Mouse (Mus musculus) adrenal gland, postnatal 25 days (tissue): ENCODE data around the gene Itga2b. TPM values are rescaled to one million over a fixed set of nuclear protein-coding genes. Genes with fewer than 3 reads are reported as not detected.
"Not testable (repeated sequence)": the region's sequence is repeated elsewhere in the genome, so short reads cannot be mapped to it uniquely, and the experiment has no call there.

ENCODE experiments used
- DNase-seq: peaks from one replicate; pipeline ENCODE4 v3.0.0; 2021; ENCODE audit warnings: mixed read lengths
- microRNA-seq, 2 experiments: library from miRNA; unstranded; fragments of <30 nt; microRNA quantifications; one replicate each; pipeline ENCODE4 v1.2.0; 2021
- total RNA-seq: library from RNA; stranded (reverse); gene quantifications from 2 replicates; pipeline ENCODE4 v1.2.3, GENCODE M21; 2021

Itga2b gene
- total RNA-seq, 1 experiment from 2014 or later: 4.7 TPM

DNA sequence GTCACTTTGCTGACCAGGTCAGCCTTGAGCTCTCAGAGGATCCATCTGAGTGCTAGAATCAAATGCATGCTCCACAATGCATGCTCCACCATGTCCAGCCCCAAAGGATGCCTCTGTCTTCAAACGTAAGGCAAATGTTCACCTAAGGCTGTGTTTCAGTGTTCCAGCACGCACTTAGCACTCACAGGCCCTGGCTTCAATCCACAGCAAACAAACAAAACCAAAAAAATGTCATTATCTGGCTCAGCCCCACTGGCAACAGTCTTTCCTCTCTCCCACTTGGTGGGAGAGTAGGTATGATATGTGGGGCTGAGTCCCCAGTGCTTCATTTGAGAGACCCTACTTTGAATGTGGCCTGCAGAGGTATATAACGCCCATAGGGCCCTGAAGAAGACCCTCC lies 58.9 kb downstream of the Itga2b start:
- no peak for DNase-seq

DNA sequence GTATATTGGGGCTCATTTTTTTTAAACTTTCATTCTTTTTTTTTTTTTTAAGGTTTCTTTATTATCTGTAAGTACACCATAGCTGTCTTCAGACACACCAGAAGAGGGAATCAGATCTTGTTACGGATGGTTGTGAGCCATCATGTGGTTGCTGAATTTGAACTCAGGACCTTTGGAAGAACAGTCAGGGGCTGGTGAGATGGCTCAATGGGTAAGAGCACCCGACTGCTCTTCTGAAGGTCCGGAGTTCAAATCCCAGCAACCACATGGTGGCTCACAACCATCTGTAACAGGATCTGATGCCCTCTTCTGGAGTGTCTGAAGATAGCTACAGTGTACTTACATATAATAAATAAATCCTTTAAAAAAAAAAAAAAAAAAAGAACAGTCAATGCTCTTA lies 59.6 kb downstream of the Itga2b start:
- not testable (repeated sequence) for DNase-seq

DNA sequence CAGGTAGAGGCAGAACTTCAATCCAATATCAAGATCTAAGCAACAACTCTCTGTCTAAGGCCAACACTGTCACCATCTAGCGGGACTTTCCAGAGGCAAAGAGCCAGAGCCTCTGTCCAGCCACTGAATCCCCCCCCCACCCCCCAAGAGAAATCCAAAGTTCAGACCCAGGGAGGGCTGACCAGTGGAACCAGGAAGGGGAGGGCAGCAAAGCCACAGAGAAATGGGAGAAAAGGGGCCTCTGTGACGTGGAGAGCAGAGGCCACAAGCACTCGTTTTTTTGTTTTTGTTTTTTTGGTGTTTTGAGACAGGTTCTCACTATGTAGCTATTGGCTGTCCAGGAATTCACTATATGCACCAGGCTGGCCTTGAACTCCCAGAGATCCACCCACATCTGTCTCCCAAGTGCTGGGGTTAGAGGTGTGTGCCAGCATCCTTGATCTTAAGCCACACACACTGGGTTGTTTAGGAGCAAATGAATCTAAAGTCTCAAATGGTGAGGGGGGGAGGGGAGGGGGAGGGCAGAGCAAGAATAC lies 60.1 kb downstream of the Itga2b start:
- DNase-seq: no peak

DNA sequence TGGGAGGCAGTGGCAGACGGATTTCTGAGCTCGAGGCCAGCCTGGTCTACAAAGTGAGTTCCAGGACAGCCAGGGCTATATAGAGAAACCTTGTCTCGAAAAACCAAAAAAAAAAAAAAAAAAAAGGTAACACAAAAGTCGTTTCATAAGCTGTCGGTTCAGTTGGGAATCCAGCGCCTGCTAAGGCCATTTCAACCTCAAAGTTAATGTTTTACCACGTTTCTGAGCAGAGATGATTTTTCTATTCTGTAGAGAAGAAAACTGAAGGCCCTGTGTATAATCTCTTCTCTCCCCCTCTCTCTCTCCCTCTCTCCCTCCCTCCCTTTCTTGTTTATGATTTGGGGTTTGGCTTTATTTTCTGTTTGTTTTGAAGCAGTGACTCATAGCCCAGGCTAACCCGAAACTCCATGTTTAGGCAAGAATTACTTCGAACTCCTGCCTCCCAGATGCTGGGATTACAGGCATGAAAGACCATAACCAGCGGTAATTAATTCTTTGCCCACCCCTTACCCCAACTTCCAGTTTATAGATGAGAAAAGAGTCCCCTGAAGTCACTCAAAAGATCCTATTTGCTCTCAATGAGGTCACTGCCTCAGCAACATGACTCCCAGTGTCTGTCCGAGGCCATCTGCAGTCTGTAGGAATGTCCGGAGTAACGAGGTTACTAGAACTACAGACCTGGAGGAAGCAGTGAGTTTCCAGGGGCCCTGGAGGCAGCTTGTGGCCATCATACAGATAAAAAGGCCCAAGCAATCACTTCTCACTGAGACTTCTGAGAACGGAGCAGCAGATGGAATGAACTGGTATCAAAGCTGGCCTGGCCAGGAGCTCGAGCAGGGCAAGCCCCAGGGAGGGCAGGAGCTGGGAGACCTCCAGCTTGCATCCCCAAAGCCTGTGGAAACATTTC lies 60.8 kb downstream of the Itga2b start:
- no peak for DNase-seq

DNA sequence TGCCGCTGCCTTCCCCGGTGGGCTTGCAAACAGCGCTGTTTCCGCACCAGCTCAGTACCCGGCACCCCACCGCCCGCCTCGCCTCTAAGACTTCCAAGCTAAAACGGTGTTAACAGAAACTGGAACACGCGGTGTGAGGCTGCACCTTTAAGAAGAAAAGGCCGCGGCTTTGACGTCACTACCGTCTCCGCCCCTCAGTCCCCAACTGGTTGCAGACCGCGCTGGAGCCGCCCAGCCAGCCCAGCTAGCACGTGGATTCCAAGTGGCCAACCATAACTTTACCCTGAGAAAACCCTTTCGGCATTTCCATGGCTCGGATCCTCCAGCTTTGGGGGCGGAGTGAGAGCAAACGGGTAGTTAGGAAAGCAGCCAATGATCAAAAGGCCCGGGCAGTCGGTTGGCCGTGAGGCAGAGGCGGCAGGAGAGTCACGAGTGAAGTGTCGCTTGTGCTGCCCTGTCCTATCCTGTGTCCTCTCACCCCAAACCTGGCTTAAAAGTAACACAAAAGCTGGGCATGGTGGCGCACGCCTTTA lies 61.5 kb downstream of the Itga2b start:
- peak; percentile 95 for DNase-seq

DNA sequence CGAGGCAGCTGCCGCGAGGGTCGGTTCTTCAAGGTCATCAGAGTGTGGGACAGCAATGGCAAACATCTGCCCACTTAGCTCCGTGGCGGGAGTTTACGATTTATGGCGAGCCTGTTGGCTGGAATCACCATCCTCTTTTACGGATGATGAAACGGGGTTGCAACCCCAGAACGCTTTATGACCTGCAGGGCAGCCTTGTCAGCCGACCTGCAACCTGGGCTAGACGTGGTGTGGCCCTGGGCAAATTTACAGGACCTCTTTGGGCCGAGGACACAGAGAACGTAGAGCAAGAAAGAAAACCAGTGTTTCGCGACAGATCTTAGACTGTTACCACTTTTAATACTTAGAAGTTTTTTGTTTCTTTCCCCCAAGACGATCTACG lies 62.1 kb downstream of the Itga2b start, which contains the start of gene Slc25a39:
Gene Slc25a39, minus strand, starts transcription at position 113 of the 382 bp plus-strand sequence.
- no peak for DNase-seq

DNA sequence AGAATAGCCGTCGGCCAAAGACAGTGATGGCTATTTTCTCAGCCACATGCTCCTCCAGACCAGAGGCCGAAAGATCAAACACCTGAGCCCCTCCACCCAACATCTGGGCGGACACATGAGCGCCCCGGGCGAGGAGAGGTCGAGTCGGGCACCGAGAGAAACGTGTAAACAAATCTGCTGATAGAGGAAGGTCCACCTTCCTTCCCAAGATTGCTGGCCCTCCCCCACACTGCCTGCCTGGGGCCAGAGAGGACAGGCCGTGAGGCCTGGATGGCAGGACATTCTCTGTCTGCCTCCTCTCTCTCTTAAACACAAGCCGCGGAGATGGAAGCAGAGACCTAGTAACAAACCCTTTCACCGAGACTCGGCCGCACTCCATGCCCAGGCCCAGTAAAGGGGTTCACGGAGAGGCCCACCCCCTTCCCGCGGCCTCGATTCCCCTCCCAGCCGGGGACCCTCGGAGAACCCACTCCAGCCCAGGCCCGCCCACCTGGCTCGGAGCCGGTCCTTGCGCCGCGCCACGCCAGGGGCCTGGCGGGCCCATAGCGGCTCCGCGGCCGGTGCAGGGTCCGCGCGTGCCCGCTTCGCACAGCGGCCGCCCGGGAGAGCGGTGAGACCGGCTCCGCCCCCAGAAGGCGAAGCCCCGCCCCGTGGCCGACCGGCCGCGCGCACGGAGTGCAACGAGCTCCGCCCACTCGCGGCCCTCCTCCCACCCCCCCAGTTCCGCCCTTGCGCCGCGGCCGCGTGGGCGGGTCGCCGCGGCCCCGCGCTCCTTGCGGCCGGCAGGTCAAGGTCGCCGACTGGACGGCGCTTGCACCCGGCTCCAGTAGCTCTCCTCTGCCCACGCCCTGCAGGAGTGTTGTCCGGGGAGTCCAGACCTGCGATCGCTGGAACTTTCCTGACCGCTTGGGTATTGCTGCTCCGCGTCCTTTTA lies 62.8 kb downstream of the Itga2b start:
- peak; percentile 96 for DNase-seq

DNA sequence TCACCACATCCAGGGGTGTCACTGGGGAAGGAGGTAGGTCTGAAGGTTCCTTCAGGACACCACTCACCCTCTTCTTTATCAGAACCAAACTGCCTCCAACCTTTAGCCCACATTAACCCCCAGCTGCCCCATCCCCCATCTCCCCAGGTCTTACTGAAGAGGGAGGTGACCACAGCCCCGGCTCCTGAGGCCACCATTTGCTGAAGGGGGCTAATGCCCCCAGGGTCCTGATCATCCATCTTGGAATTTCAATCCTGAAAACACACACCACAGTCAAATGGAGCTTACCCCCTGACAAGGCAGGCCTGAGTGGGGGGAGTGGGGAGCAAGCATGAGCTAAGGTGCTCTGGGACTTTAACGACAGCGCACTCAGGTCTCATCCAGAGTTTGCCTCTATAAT lies 63.5 kb downstream of the Itga2b start:
- DNase-seq: no peak

DNA sequence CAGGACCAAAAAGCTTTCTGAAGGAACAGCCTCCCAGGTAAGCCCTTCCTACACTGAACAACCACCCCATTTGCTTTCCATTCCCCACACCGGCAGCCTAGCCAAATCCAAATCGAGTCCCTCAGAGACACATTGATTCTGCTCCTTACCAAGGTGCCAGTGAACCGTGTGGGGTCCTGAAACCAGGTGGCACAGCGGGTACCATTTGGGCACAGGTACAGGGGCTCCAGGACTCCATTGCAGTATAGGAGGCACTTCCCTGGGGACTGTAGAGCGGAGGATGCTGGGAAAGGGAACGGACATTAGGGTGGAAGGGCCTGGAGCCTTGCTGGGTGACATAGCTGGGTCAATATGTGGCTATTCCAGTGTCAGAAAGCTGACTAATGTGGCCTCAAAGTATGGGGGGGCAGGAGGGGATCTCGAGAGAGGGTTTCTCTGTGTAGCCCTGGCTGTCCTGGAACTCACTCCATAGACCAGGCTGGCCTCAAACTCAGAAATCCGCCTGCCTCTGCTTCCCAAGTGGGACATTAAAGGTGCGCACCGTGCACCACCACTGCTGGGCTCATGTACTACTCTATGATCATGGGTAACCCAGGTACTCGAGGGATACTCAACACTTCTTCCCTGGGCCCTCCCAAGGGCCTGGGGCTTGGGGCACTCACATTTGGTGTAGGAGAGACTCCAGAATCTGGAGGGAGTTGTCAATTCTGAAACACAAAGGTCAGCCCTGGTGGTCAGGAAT lies 64.2 kb downstream of the Itga2b start:
- no peak for DNase-seq

DNA sequence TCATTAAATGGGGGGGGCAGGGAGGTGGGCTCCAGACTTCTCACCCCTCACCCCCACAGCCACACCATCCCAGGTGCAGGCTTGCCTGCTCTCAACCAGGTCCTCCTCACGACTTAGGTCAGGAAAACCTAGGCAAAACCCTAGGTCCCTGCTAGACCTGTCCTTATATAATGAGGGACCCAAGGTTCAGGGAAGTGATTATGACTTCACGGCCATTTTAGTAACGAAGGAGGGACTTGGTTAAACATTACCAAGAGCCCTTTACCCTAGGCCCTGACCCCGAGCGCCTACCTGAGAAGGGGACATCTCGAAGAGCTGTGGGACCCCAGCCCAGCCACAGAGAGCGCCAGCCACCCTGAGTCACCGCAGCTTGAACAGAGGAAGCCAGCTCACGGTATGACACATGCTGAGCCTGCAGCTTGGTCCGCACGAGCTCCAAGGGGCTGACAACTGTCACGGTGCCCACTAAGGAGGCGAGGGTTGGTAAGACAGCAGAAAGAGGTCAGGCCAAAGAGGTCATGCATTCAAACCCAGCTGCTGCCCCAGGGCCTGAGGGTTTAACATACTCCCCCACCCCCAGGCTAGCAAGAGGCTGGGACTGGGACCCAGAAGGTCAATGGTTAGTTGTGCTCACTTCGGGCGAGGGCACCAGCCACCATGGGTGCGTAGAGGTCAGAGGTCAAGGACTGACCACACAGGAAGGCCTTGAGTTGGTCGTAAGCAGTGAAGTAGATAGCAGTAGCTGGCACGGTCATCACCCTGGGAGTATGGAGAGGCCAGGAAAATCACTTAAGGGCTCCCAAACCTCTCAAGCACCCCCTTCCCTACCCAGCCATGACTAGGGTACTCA lies 65.5 kb downstream of the Itga2b start:
- DNase-seq: no peak

DNA sequence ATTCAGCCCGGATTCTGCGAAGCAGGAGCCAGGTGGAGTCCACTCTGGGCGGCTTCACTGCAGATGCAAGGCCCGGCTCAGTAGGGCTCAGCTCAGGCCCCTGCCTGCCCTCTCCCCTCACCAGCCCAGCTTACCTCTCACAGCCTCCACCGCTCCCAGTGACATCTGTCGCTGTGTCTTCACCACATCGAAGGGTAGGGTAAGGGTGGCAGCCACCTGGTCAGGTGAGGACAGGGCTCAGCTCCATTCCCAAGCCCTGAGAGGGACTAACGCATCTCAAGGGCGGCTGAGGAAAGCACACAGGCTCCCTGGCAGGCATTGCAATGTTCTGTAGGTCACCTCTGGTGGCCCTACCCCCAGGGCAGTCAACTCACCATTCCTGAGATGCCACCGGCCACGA lies 66.3 kb downstream of the Itga2b start:
- no peak for DNase-seq

Small RNA genes lying within 50 kb of the gene (microRNA-seq; reads per million reads assigned to microRNA genes)
- gene Mir6930: 0 to 0.34 reads per million in 2 experiments

Other genes with a start within 250 kb of the Itga2b start
- 79.9 and 117 TPM in 2 replicates for gene Hdac5, start 240.0 kb downstream of the Itga2b start, total RNA-seq
- gene BC030867, start 221.2 kb downstream of the Itga2b start, total RNA-seq: 1.3 and 1.5 TPM in 2 replicates
- 0.36 TPM in 1 of 2 replicates, not detected in the other for gene Asb16, start 201.4 kb downstream of the Itga2b start, total RNA-seq
- gene Tmub2, start 185.2 kb downstream of the Itga2b start, total RNA-seq: 50.6 and 63.0 TPM in 2 replicates
- 53.6 and 62.4 TPM in 2 replicates for gene Atxn7l3, start 173.5 kb downstream of the Itga2b start, total RNA-seq
- gene Ubtf, start 150.4 kb downstream of the Itga2b start, total RNA-seq: 113 and 116 TPM in 2 replicates
- gene Slc4a1, start 103.9 kb downstream of the Itga2b start, total RNA-seq: 1.0 and 1.8 TPM in 2 replicates
- gene Rundc3a, start 76.7 kb downstream of the Itga2b start, total RNA-seq: 24.4 and 39.7 TPM in 2 replicates
- gene Slc25a39, start 62.2 kb downstream of the Itga2b start, total RNA-seq: 439 and 629 TPM in 2 replicates
- gene Grn, start 39.8 kb downstream of the Itga2b start, total RNA-seq: 198 and 230 TPM in 2 replicates
- gene Fam171a2, start 22.4 kb downstream of the Itga2b start, total RNA-seq: 4.3 and 8.7 TPM in 2 replicates
- 32.2 and 33.4 TPM in 2 replicates for gene Gpatch8, start 86.3 kb upstream of the Itga2b start, total RNA-seq
- not detected in 2 replicates for gene Gm11627, start 109.3 kb upstream of the Itga2b start, total RNA-seq
- gene Fzd2, start 134.3 kb upstream of the Itga2b start, total RNA-seq: 3.8 and 4.9 TPM in 2 replicates
- gene Meioc, start 193.6 kb upstream of the Itga2b start, total RNA-seq: 0.06 TPM in 1 of 2 replicates, not detected in the other
- gene Ccdc43, start 227.7 kb upstream of the Itga2b start, total RNA-seq: 23.3 and 29.1 TPM in 2 replicates